ENCODE assay signal across 10 mouse cellular contexts in genomic region chr15:59954345-59954744, GRCm38 (mm10).
DNase-seq lines count a peak whose midpoint lies in the region; ATAC-seq lines count a peak whose summit lies in the region.
"Had no signal": no experiment of that assay in that cellular context is flagged by ENCODE, and none has a peak within 500 bp of the region (broad histone marks: within the 10 kb centered on the region; RNA-seq: fewer than 3 reads in every experiment).

No protein-coding gene starts in this region.

- 57% methylated on average over 3 of the region's 3 CpGs for WGBS in lung, embryonic 16.5 days

- H3K9me3 ChIP-seq in lung, embryonic 16.5 days (ENCODE audit: control insufficient read depth, low read length) = no peaks in the 10 kb centered on the region
- H3K9me3 ChIP-seq: stomach, embryonic 15.5 days had no signal

- no peak overlapping the region for H3K4me2 ChIP-seq in lung, embryonic 16.5 days (ENCODE audit: low read depth, low read length)
- H3K4me2 ChIP-seq: stomach, embryonic 15.5 days had no signal

- 0 out of 2 replicates have a peak, but pooled peaks cover 3% of the 10 kb centered on the region for H3K4me1 ChIP-seq in lung, embryonic 16.5 days (replicated peaks; ENCODE audit: control insufficient read depth, insufficient read depth, low read length)
- H3K4me1 ChIP-seq: stomach, embryonic 15.5 days had no signal

- no peak overlapping the region for H3K27ac ChIP-seq in lung, embryonic 16.5 days (ENCODE audit: low read length)
- H3K27ac ChIP-seq: macrophage; stomach, embryonic 15.5 days had no signal

- H3K36me3 ChIP-seq in lung, embryonic 16.5 days (ENCODE audit: control insufficient read depth, insufficient read depth, low read length) = no peaks in the 10 kb centered on the region
- H3K36me3 ChIP-seq: stomach, embryonic 15.5 days had no signal

- no peaks in the 10 kb centered on the region for H3K27me3 ChIP-seq in lung, embryonic 16.5 days (ENCODE audit: control insufficient read depth, insufficient read depth, low read depth, low read length)
- H3K27me3 ChIP-seq: stomach, embryonic 15.5 days had no signal

- no peak overlapping the region for H3K9ac ChIP-seq in lung, embryonic 16.5 days (ENCODE audit: low read length)
- H3K9ac ChIP-seq: stomach, embryonic 15.5 days had no signal

- peak; percentile 99 for ATAC-seq in frontal cortex, adult (ENCODE audit: low TSS enrichment)
- peak; percentile 97 for ATAC-seq in lung, embryonic 16.5 days (ENCODE audit: low read depth)

- peak; percentile 9 for DNase-seq in ovary, adult 18-20 months (ENCODE audit: low spot score)
- no peak for DNase-seq in ovary, postnatal 10 days (ENCODE audit: low spot score)
- peak; percentile 20 for DNase-seq in kidney, postnatal 14 days
- no peak for DNase-seq in T-cell, adult 2 months (ENCODE audit: low spot score)
- DNase-seq in adrenal gland, postnatal 4 days (ENCODE audit: low spot score in 2 of 2) = no peak
- no peak for DNase-seq in thymus, postnatal 25 days

- no peak overlapping the region for H3K4me3 ChIP-seq in lung, embryonic 16.5 days (ENCODE audit: low read length)
- H3K4me3 ChIP-seq: stomach, embryonic 15.5 days had no signal

Comparison
In these comparisons a context has a peak if more than half of its experiments do, and no peak if none do; other contexts are left out.
1. DNase-seq: peak in ovary, adult 18-20 months (single experiment) and kidney, postnatal 14 days (single experiment); none in ovary, postnatal 10 days (single experiment), T-cell, adult 2 months (single experiment), adrenal gland, postnatal 4 days (0 of 2) and thymus, postnatal 25 days (single experiment).